Mouse (Mus musculus) stomach, embryonic 16.5 days (tissue): ENCODE measurements at regions not wholly inside any gene's neighbourhood (a gene's known extent, or its start where the extent isn't known, plus 50 kb on each side); places are given as distances from the start of the nearest gene placed in this dataset.

ENCODE experiments used
- ATAC-seq: fragments of 200-750 bp; cut with Nextera tagmentation; 2 replicates; pipeline ENCODE4 v1.8.0; 2017; ENCODE audit warnings: moderate number of reproducible peaks, moderate TSS enrichment; ENCODE audit not compliant: insufficient read depth, low FRiP score
- H3K27ac ChIP-seq: fragments of 300-500 bp; sonication (generic); 2 replicates; pipeline ENCODE4 v1.5.1; 2014; ENCODE audit warnings: low read length
- H3K27me3 ChIP-seq: fragments of 300-500 bp; sonication (generic); 2 replicates; pipeline ENCODE4 v1.6.1; 2014; ENCODE audit warnings: low read length, control low read depth, mixed read lengths; ENCODE audit not compliant: control insufficient read depth, insufficient read depth
- H3K36me3 ChIP-seq: fragments of 300-500 bp; sonication (generic); 2 replicates; pipeline ENCODE4 v1.6.1; 2014; ENCODE audit warnings: low read length; ENCODE audit not compliant: control insufficient read depth, insufficient read depth
- H3K4me1 ChIP-seq: fragments of 300-500 bp; sonication (generic); 2 replicates; pipeline ENCODE4 v1.6.1; 2014; ENCODE audit warnings: low read length, control low read depth, mixed read lengths; ENCODE audit not compliant: control insufficient read depth, insufficient read depth
- H3K4me2 ChIP-seq: fragments of 300-500 bp; sonication (generic); 2 replicates; pipeline ENCODE4 v1.6.1; 2014; ENCODE audit warnings: low read depth, low read length, mixed read lengths
- H3K4me3 ChIP-seq: fragments of 300-500 bp; sonication (generic); replicated peaks from 2 replicates; pipeline ENCODE4 v1.5.1; 2014; ENCODE audit warnings: mild to moderate bottlenecking, low read length
- H3K9ac ChIP-seq: fragments of 300-500 bp; sonication (generic); 2 replicates; pipeline ENCODE4 v1.6.1; 2014; ENCODE audit warnings: low read length
- H3K9me3 ChIP-seq: fragments of 300-500 bp; sonication (generic); replicated peaks from 2 replicates; pipeline ENCODE4 v1.6.1; 2016; ENCODE audit warnings: low read length, control low read depth; ENCODE audit not compliant: control insufficient read depth
- WGBS: fragments of 180-500 bp; shearing (Covaris S2); extraction: QIAGEN DNeasy Blood & Tissue Kit; methylation state at CpG from one replicate; pipeline ENCODE4 v1.1.7; 2014; 5-methylcytosine and 5-hydroxymethylcytosine counted together

- Histone ChIP-seq H3K4me2 (peak overlapping the region; percentile 99), H3K9ac (peak overlapping the region; percentile 65), H3K4me3 (peak overlapping the region; percentile 69), H3K36me3 (no peaks in the 10 kb centered on the region), H3K27me3 (peaks cover 44% of the 10 kb centered on the region), H3K4me1 (peaks cover 9% of the 10 kb centered on the region), H3K27ac (no peak overlapping the region), H3K9me3 (no peaks in the 10 kb centered on the region)
- ATAC-seq = peak; percentile 45; the same call in 1 of the 2 replicates
- WGBS = under 1% methylated on average over 20 of the region's 20 CpGs
Measured at GRCm38 (mm10) chr6:31217060-31217541, 181.4 kb upstream of the Mkln1 start.

GRCm38 (mm10) chr6:31217641-31218138 lies 180.8 kb upstream of the Mkln1 start:
- Histone ChIP-seq H3K4me1 (peaks cover 9% of the 10 kb centered on the region), H3K27me3 (peaks cover 44% of the 10 kb centered on the region), H3K36me3 (no peaks in the 10 kb centered on the region), H3K27ac (no peak overlapping the region), H3K9ac (peak overlapping the region; percentile 65), H3K4me3 (peak overlapping the region; percentile 69), H3K4me2 (peak overlapping the region; percentile 99), H3K9me3 (no peaks in the 10 kb centered on the region)
- no peak for ATAC-seq
- WGBS = under 1% methylated on average over 25 of the region's 25 CpGs

GRCm38 (mm10) chr6:31218139-31218750 lies 180.3 kb upstream of the Mkln1 start:
- Histone ChIP-seq H3K27ac (no peak overlapping the region), H3K4me3 (peak overlapping the region; percentile 69), H3K9me3 (no peaks in the 10 kb centered on the region), H3K4me2 (peak overlapping the region; percentile 99), H3K9ac (peak overlapping the region; percentile 65), H3K4me1 (peaks cover 9% of the 10 kb centered on the region), H3K36me3 (no peaks in the 10 kb centered on the region), H3K27me3 (peaks cover 44% of the 10 kb centered on the region)
- WGBS = 1% methylated on average over 40 of the region's 40 CpGs
- no peak for ATAC-seq

GRCm38 (mm10) chr6:31218880-31219279 lies 179.7 kb upstream of the Mkln1 start:
- Histone ChIP-seq H3K9me3 (no peaks in the 10 kb centered on the region), H3K27me3 (peaks cover 44% of the 10 kb centered on the region), H3K36me3 (no peaks in the 10 kb centered on the region), H3K27ac (no peak overlapping the region), H3K4me2 (peak overlapping the region; percentile 99), H3K4me3 (peak overlapping the region; percentile 69; the same call in 1 of the 2 replicates), H3K9ac (no peak overlapping the region), H3K4me1 (peaks cover 9% of the 10 kb centered on the region)
- ATAC-seq = no peak
- WGBS = 43% methylated on average over 8 of the region's 8 CpGs

- Histone ChIP-seq H3K27me3 (peaks cover 44% of the 10 kb centered on the region), H3K4me2 (peak overlapping the region; percentile 53), H3K9ac (peak overlapping the region; percentile 22; the same call in 1 of the 2 replicates), H3K36me3 (no peaks in the 10 kb centered on the region), H3K9me3 (no peaks in the 10 kb centered on the region), H3K4me1 (peaks cover 9% of the 10 kb centered on the region), H3K4me3 (peak overlapping the region; percentile 36), H3K27ac (no peak overlapping the region)
- ATAC-seq = no peak
- 36% methylated on average over 3 of the region's 3 CpGs for WGBS
Measured at GRCm38 (mm10) chr6:31219736-31220135, 178.8 kb upstream of the Mkln1 start.

DNA sequence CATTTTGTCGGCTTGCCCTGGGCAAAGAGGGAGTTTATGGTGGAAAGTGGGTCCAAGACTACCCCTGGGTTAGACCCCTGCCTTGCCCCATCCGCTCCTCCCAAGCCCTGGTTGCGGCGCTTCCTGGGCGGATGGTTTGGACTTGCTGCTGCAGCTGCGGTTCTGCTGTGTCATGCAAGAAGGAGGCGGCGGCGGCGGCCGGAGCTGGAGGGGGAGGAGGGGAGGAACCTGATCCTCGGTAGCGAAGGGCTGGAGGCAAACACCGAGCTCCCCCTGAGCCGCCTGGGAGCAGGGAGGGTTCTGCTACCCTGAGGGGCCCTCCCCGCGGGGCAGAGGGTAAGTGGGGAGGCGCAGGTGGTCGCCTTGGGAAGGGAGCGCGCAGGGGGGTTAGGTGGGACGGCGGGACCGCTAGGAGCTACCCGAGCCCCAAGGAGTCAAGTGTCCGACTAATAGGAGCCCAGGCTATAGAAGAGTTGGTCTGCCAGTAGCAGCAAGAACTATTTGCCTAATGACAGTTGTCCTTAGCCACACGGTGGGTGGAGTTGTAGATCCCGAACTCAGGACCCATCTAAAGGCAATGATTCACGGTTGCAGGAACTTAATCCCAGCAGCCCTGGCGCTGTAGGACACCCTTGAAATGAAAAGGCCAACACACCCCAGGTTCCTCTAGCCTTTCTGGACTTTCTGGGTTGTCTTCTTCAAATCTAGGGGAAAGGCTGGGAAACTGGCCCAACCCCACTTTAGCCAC lies 178.2 kb upstream of the Mkln1 start:
- H3K27ac ChIP-seq = no peak overlapping the region
- H3K36me3 ChIP-seq = no peaks in the 10 kb centered on the region
- peak overlapping the region; percentile 53 for H3K4me2 ChIP-seq
- H3K27me3 ChIP-seq = peaks cover 44% of the 10 kb centered on the region
- ATAC-seq = no peak
- 3% methylated on average over 30 of the region's 30 CpGs for WGBS
- no peaks in the 10 kb centered on the region for H3K9me3 ChIP-seq
- peak overlapping the region; percentile 22 for H3K9ac ChIP-seq
- peak overlapping the region; percentile 36 for H3K4me3 ChIP-seq
- peaks cover 9% of the 10 kb centered on the region for H3K4me1 ChIP-seq

DNA sequence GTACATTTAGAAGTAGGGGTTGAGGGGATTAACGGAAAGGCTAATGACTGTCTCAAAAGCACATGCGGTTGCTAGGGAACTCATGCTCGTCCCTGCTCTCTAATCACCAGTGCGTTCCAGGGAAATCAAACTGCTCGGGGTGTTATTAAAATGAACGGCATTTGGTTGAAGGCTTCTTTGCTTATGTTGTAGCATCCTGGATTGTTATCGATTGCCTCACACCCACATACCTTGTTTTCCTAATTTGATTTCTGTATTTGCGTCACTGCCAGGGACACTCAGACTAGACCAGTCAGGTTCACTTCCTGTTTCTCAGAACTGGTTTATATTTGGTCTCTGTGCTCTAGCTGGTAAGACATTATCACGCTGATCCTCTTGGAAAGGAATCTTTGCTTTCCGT lies 177.0 kb upstream of the Mkln1 start:
- Histone ChIP-seq H3K4me1 (peaks cover 9% of the 10 kb centered on the region), H3K36me3 (no peaks in the 10 kb centered on the region), H3K9ac (no peak overlapping the region), H3K27me3 (peaks cover 41% of the 10 kb centered on the region), H3K27ac (no peak overlapping the region), H3K9me3 (no peaks in the 10 kb centered on the region), H3K4me3 (no peak overlapping the region), H3K4me2 (no peak overlapping the region)
- 40% methylated on average over 10 of the region's 10 CpGs for WGBS
- no peak for ATAC-seq

DNA sequence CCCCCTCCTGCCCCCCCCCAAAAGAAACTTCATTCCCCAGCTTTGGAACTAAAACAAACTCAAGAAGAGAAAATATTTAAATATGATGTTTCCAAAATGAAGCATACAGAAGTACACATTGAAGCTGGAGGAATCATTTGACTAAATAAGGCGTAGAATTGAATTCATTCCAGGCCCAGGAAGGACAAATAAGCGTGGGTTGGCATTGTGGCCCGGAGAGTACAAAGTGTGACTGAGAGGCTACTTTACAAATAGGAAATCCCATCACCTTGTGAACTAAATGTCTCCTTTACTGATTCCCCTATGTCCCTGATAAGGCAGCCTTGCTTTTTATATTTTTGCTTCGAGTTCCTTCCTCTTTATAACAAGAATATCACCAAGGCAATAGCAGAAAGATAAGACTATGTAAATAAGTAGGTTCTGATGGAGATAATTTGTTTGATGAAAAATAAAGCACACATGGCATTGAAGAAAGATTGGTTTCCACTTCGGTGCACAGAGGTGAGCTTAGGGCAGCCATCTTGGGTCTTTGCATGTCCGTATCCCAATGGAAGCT lies 176.4 kb upstream of the Mkln1 start:
- 56% methylated on average over 6 of the region's 6 CpGs for WGBS
- peaks cover 38% of the 10 kb centered on the region for H3K27me3 ChIP-seq

DNA sequence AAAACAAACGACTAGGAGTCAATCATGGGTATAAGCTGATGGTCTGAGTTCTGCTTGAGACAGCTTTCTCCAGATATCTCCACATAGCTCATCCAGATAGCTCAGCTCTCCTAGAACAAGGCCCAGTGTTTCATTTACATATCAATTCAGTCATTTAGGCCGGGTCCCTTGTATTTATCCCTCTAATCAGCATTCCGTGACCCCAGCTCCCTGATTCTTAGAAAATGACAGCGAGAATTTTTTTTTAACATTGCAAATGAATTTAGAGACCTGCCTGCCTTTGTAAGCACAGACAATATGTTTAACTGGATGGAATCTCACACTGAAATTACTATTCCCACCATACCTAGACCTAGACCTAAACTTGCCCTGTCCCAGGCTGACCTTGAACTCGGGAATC lies 171.1 kb upstream of the Mkln1 start:
- 60% methylated on average over 5 of the region's 5 CpGs for WGBS
- Histone ChIP-seq H3K36me3 (no peaks in the 10 kb centered on the region), H3K4me1 (no peaks in the 10 kb centered on the region), H3K27me3 (no peaks in the 10 kb centered on the region; the same call in 1 of the 2 replicates), H3K27ac (no peak overlapping the region), H3K9me3 (no peaks in the 10 kb centered on the region), H3K9ac (no peak overlapping the region), H3K4me2 (no peak overlapping the region), H3K4me3 (no peak overlapping the region)
- ATAC-seq = no peak

More for the DNA sequence above, 176.4 kb upstream of the Mkln1 start:
- H3K4me1 ChIP-seq = peaks cover 5% of the 10 kb centered on the region
- H3K4me2 ChIP-seq = no peak overlapping the region
- no peak overlapping the region for H3K9ac ChIP-seq
- H3K4me3 ChIP-seq = no peak overlapping the region
- no peak for ATAC-seq
- no peaks in the 10 kb centered on the region for H3K36me3 ChIP-seq
- no peak overlapping the region for H3K27ac ChIP-seq
- no peaks in the 10 kb centered on the region for H3K9me3 ChIP-seq
